Mouse (Mus musculus) adrenal gland, postnatal 4 days (tissue): ENCODE measurements around the gene Mllt3. TPM values are rescaled to one million over a fixed set of nuclear protein-coding genes. Genes with fewer than 3 reads are reported as not detected.

ENCODE experiments used
- DNase-seq, 2 experiments: peaks; one replicate each; pipeline ENCODE4 v3.0.0; 2021 to 2022; ENCODE audit warnings: low spot score in 2 of 2, mixed read lengths in 2 of 2
- total RNA-seq, 2 experiments: library from RNA; stranded (reverse); gene quantifications; 2 replicates each; pipeline ENCODE4 v1.2.3; 2021

Gene Mllt3
- total RNA-seq, 2 experiments from 2014 or later: 21.9 to 25.9 TPM

DNA sequence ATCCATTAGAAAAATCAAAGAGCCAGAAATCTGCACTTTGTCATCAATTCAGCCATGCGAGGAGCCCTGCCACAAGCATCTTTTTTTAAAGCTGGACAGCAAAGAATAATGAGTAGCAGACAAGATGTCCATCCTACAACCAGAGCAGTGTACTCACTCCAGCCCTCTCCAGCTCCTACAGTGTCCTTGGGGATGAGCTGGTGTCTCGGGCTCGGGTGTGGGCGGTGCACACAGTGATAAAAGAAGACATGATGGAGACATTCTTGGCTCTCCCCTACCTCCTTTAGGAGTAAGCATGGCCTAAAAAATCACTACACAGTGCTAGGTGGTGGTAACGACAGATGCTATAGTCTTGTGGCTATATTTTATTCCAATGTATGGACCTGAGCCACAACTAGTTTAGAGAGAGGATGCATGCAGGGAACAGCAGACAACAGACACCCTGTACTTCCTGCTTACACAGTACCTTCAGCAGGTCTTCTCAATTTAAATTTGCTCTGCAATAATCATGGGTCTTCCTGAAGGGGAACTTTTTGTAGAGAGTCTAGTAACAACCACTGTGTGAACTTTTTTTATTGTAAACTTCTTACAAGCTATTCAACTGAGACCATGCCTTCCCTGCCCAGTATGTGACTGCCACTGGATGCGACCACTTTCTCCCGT is 78.6 kb downstream of the Mllt3 start:
- DNase-seq: no peak

DNA sequence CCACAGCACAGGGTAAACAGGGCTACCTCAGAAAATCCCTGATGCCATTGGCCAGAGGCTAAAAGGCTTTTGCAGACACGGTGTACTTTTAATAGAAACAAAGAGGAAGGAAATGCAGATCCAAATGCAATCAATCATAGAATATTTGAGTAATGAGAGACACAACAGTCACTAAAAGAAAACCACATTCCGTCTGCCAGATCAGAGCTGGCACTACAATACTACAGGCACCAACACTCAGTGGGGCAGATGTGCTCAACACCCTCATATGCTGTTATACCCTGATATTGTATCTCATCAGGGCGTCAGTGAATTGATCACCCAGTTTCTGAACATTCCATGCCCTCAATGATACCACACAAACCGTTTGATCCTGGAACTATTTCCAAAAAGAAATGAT is 79.4 kb downstream of the Mllt3 start:
- no peak for DNase-seq

DNA sequence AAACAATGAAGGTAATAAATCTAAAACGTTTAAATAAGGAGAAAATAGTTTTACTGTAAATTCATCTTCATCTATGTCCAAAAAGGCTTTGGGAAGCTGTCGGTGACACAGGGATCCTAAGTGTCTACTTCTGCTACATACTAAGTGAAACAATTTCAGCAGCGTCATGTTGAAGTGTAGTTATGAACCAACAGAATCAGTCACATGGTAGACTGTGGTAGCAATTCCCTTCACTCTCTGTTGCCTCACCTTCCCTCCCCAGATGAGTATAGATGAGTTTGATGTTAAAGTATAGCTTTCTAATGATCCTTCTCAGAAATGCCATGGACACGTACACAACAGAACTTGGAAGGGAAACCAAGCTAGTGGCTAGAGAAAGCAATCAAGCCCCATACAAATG is 79.9 kb downstream of the Mllt3 start:
- DNase-seq: no peak

DNA sequence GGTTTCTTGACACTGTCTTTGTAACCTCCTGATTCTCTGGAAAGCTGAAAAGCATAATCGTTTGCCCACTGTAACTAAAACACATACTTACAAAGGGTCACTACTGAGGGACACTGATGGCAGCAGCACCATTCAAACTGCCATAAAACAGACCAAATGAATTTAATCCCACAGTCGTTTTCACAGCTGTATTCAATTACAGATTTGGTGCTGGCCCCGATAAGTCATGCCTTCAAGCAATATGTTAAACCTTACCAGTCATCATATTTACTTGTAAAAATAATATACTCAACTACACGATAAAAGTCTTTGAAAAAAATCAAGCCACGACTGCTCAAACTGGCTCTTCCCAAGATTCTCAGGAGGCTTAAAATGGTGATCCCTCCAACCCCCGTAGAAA is 83.7 kb downstream of the Mllt3 start:
- no peak for DNase-seq

DNA sequence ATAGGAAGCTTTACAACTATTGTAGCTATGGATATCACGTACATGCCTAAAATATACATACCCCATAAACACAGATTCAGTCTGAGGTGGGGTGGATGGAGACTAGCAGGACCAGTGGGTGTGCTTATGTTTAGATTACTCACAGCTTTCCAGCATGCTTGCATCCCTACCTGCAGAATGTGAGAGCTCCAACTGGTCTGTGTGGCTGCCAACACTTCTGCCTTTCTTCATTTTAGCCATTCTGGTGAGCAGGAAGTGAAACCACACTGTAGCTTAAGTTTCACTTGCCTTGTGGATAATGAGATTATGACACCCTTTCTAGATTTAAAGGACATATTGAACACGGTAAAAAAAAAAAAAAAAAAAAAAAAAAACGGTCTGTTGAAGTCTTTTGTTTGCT is 88.8 kb downstream of the Mllt3 start:
- no peak for DNase-seq

DNA sequence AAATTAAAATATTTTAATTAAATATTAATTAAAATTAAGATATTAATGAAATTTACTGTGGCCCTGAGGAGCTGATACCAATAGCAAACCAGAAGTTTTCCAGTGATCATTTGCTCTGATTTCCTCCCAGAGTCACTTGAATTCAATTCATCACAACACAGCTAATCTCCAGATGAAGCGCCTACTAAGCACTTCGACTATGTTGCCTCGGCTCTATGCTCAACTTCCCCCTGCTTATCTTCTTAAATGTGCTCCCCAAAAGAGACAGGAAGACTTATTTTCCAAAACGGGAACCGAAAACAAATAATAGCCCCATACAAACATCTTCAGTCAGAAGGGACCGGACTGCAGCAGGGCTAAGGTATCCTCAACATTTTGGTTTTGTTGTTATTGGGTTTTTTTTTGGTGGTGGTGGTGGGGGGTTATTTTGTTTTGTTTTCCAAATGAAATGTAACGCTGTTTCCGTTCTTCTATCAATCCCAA is 90.2 kb downstream of the Mllt3 start:
- DNase-seq: no peak

DNA sequence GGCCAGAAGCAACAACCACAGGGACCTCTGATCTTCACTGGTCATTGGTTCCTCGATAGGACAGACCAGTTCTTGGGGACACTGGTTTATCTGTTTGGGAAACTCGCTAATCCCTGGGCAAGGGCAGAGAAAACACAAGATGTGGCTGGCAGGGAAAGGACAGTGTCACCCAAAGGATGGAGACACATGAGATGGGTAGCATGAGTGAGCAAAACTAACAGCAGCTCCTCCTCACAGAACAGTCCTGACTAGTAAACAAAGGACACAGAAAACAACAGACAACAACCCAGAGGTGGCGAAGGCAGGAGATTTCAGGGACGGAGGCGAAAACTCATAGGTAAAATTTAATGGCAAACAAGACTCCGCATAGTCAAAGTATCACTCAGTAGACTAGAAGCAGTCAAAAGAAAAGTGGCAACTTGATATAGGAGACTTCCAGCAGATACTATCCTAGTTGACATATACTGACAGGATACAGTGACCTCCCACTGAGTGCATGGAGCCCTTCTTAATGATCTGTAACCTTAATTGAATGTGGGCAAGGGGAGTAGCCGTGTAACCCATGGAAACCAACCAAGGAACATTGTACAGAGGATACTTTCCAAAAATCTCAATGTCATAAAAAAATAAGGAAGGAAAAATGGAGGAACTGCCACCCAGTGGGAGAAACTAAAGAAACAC is 93.5 kb downstream of the Mllt3 start:
- no peak for DNase-seq

DNA sequence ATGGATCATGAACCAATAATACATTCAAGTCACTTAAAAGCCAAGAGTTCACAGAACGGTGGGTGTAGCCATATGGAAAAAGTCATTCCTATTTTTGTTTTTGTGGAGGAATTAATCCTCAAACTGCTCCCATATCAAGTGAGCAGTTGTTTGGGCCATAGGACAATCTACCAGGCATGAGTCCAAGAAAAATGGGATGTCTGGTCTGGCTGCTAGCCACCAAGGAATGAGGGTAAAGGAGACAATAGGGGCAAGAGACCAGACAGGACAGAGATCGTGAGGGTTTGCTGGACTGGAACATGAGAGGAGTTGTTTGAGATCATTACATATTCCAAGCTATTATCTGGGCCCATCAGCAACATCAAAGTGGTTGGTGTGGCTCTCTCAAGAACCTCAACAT is 96.8 kb downstream of the Mllt3 start:
- DNase-seq: no peak

DNA sequence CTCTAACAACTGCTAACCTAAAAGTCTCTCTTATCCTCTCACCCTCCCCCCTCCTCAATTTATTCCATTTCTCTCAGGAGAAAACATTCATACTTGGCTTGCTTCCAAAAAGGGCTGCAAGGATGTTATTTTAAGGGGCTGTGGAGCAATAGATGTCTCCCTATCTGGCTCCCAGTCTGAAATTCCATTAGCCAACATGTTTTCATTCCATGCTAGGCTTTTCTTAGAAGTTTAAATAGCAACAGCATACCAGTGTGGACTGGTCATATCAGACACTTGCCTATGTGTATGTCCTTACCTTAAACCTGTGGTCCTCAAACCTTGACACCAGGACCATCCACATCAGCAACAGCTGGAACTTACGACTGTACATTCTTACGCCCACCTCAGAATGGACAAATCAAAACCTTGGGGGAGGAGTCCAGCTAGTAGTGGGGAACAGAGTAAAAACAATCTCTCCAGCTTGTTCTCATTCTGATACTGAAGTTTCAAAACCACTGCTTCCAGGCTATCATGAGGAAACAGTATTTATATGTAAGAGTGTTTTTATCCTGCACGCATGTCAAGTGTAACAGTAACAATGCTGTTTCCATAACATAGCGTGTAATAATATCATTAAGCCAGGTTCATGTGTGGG is 99.3 kb downstream of the Mllt3 start:
- no peak for DNase-seq

DNA sequence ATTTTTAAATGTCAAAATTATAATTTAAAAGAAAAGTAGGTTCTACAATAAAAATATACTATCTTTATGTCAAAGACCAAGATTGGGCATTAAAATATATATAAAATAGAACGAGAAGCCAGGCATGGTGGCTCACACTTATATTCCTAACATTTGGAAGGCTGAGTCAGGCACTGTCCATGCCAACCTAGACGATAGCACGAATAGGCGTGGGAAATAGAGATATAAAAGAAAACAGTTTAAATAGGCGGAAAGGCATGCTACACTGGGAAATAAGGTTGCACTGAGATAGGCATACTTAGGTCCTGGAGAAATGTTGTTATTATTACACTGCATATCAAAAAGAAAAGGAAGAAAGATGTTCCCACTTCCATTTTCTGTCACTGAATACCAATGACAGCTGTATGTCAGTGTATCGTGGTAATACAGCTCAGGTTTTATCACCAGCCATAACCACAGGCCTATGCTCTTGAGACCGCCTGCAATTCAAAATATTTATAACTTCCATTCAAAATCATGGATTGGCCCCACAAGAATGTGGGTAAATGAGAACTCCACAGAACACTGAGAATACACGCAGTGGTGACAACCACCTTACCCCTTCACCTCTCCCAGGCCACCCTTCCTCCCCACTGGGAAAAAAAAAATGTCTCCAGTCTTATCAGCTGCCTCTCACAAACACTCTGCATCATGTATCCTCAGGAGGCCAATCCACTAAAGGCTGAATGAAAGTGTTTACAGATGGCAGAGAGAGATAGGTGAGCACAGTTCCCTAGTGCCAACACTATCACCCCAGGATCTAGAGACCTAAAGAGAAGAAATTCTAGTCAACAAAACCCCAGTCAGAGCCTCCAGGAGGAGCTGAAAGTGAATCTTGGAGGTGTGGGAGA is 102.6 kb downstream of the Mllt3 start:
- DNase-seq: no peak

DNA sequence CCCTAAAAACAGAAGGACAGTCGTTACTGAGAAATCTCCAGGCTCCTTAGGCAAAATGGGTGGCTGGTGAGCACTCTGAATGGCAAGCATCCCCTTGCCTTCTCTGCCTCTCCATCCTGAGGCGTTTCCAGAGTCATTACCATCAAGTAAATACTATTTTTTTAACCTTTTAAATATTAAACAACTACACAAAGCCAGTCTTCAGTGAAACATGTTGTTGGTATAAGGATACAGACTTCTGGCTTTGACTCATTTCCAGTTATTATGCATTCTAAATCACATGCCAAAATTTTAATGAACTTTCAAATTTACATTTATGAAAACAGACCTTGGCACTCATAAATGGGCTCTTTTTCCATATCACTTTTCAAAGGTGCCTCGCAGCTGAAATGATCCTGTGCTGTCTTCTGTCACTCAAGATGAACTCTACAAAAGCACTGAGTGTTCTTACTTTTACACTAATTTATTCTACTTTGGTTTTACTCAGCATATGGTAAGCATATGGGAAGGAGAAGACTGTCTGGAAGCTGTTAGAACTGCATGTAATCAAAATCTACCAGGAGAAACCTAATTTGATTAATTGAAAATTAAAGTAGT is 104.5 kb downstream of the Mllt3 start:
- DNase-seq: no peak

DNA sequence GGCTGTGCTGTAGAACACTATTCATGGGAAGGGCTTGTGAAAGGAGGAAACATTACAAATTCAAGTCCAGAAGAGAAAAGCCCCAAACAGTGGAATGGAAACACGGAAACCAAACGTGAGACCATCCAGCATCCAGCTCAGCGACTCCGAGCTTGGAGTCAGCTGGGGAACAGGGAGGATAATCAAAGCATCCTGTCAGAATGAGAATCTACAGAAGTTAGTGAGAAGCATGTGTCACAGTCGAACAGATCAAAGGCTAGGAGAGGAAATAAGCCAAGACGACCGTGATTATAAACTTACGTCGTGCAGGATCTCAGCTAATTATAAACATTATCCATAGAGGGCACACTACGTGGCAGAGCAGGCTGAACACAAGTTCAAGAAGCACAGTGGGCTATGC is 105.8 kb downstream of the Mllt3 start:
- no peak for DNase-seq

DNA sequence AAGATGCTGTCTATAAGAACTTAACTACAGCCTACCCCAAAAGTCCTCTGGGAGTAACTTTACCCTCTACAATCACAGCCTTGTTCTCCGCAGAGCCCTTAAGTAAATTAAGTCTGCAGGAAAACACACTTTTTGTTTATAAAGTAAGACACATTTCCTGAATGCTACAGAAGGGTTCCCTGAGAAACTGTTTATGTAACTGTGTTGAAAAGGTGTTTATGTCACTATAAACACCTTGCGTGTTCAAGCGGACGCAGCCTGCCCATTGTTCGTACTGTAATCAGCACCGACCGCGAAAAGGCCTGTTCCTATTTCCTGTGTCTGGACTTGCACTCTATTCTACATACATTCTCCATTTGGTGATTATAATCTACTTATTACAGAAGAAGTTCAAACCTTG is 112.5 kb downstream of the Mllt3 start:
- DNase-seq: no peak

DNA sequence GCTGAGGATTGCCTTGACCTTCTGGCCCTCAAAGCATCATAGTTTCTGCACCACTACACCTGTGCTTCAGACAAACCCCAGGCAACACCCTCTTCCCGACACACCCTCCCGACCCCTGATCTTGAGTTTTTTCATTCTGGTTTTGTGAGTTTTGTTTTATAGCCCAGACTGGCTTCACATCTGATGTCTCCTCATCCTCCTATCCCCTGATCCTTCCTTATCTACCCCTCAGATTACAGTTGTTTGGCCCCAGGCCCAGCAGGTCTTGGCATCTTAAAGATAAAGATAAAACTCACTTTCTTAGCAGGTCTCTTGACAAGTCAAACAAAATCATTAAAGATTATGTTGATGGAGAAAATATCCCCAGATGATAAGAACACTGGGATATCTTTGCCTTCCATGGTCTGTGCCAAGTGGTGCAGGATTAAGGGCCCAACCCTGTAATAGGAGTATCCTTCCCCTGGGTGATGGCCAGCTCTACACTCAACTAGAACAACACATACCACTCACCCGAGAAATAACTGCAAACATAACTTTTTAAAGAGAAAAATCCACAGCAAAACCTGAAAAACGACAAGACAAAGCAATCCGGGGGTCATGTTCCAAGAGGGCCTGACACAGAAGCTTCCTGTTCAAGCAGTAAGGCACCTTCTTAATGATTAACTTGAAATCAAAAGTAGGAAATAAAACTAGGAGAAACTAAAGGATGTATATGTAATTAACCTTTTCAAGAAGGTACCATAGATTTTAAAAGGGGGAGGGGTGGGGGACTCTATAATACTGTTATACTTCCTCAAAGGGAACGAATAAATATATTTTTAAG is 121.8 kb downstream of the Mllt3 start:
- DNase-seq: no peak

DNA sequence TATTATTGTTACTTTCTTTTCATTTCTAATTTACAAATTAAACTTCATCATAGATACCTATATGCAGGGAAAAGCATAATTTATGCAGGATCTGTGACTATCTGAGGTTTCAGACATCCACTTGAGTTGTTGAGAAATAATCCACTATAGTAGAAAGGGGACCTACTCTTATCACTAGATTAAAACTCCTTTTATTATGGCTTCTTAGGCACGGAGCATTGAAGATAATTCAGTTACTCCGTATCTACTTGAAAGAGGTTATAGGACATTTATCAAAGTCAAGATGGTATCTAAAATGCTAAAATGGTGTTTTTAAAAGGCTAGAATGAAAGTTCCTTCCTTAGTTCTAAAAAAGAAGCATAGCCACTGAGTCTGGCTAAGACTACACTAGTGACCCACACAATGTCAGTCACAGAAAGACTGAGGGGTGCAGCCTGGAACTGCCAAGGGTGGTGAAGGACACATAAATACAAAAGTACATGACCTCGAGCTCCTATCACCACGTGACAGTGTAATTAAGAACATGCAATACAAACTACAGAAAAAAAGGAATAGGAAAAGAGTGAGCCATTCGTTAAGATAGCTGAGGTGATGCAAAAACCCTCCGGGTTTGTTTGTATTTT is 127.9 kb downstream of the Mllt3 start:
- DNase-seq: no peak

DNA sequence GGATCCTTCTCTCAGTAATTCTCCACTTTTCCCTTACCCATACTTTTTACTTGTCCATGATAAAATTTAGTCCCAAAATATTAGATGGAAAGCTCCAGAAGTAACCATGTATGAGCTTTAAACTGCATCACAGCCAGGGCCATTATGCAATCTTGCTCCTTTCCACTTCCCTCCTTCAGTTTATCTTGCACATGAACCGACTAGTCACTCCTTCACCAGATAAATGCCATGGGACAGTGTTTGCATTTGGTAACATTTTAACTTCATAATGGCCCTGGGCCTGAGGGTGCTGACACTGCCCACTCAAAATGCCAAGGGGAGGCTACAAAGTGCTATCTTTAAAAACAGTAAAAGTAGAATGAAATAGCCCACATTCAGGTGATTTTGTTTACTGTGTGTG is 128.4 kb downstream of the Mllt3 start:
- no peak for DNase-seq

DNA sequence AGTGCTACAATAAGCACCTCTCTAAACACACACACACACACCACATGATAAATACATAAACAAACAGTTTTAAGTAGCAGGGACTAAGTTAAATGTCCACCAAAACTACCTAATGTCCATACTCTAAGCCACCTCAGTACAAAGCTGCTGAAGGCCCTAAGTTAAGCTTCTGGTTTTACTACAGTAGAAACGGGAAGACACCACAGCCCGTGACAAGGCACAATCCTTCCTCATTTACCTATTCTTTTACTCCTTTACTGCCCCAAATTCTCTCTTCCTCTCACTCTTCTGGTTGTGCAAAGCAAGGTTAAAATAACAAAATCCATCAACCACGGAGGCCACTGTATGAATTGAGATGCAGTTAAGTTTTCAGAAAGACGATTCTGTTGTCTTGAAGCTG is 130.6 kb downstream of the Mllt3 start:
- no peak for DNase-seq

DNA sequence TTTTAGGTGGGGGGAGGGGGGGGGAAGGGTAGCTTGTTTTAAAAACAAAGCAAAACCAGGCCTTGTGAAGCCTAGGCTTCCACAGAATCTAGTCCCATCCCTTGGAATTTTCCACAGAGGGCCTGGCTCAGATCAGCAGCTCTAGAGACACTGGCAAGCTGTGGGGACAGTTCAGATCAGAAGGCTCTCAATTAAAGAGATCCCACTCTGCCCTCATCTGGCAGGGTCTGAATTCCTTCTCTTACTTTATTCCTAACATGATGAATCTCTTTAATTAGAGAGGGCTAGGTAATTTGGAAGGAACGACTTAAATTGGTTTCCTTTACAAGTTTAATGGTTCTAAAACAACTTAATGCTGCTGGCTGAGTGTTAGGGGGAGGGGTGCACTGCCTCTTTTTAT is 132.0 kb downstream of the Mllt3 start:
- DNase-seq: no peak

DNA sequence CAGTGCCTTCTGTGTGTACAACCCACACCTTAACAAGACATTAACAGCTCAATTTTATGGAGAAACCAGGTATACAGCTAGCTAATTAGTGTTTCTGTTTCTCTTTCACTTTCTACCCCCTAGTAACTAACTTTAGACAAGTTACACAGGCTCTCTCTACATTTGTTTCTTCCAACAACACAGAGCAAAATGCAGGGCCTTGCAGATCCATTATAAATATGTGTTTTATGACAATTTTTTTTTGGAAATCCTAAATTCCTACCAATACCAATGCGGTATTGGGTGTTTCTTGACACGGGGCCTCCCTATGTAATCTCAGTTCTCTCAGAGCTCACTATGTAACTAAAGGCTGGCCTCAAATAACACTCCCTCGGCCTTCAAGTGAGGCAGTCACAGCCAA is 139.7 kb downstream of the Mllt3 start:
- no peak for DNase-seq

DNA sequence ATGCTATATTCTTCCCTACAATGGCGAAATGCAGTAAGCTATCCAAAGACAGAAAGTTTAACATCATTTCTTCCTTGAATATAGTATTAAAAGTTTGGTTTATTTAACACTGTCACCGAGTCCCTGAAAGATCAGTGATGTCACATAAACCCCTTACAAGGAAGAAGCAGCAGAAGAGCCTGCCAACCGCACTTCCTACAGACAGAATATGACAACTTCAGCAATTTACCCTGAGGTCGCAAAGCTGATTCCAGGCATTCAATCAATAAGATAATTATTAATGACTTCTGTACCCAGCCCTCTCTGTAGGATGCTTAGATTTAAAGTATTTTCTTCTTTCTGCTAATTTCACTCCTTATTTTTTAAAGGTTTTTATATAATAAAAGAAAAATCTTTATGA is 140.2 kb downstream of the Mllt3 start:
- no peak for DNase-seq
